Mouse (Mus musculus): ENCODE data around the gene Enpp1. TPM values are rescaled to one million over a fixed set of nuclear protein-coding genes. Genes with fewer than 3 reads are reported as not detected.

Gene Enpp1
- polyA plus RNA-seq, 1 experiment, result 0.33 TPM

DNA sequence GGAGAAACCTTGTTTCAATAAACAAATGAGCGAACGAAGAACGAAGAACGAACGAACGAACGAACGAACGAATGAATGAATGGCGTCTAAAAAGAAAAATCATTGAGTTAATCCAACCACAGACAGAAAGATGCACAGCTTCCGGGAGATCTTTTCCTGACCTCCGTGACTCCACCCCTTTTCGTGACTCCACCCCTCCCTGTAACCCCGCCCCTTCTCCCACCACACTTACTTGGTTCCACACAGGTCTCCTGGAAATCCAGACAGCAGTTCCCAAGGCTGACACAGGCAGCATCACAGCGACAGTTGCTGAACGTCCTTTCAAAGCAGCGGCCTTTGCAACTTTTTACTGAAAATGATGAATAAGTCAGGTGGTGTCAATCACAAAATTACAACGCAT lies 34.3 kb downstream of the Enpp1 start:
- Histone ChIP-seq H3K27me3 (ENCODE audit: control insufficient read depth, insufficient read depth, low read length) (no peaks in the 10 kb centered on the region), H3K36me3 (ENCODE audit: control insufficient read depth, insufficient read depth, low read length) (no peaks in the 10 kb centered on the region), H3K4me3 (ENCODE audit: control insufficient read depth, low read depth, low read length) (no peak overlapping the region), H3K27ac (ENCODE audit: control insufficient read depth, insufficient read depth, low read depth, low read length) (no peak overlapping the region), H3K4me1 (ENCODE audit: control insufficient read depth, insufficient read depth, low read length) (no peaks in the 10 kb centered on the region)
- TF ChIP-seq POLR2A (IDR thresholded peaks at IDR 0.05; ENCODE audit: control insufficient read depth, low read depth, low read length), result no peak
- no peak for TF ChIP-seq CTCF (IDR thresholded peaks at IDR 0.05; ENCODE audit: control insufficient read depth, insufficient read depth, insufficient replicate concordance, low read depth, low read length)

DNA sequence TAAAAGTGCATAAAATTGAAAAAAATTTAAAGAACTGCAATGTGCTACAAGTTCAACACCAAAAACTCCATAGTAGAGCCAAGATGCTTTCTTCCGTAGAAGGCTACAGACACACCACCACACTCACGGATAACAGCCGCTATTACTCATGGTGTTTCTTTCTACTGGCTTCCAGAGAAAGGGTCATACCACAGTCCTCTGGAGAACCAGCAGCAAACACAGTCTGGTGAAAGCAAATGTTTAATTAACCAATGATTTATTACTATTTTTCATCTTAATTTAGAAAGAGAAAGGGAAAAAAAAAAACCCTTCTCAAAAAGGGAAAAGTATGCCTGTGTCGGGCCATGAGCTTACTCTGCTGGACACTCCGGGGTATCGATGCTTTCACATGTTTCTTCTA lies 37.7 kb downstream of the Enpp1 start:
- Histone ChIP-seq H3K27me3 (ENCODE audit: control insufficient read depth, insufficient read depth, low read length) (no peaks in the 10 kb centered on the region), H3K4me3 (ENCODE audit: control insufficient read depth, low read depth, low read length) (no peak overlapping the region), H3K36me3 (ENCODE audit: control insufficient read depth, insufficient read depth, low read length) (no peaks in the 10 kb centered on the region), H3K27ac (ENCODE audit: control insufficient read depth, insufficient read depth, low read depth, low read length) (no peak overlapping the region), H3K4me1 (ENCODE audit: control insufficient read depth, insufficient read depth, low read length) (no peaks in the 10 kb centered on the region)
- TF ChIP-seq POLR2A (IDR thresholded peaks at IDR 0.05; ENCODE audit: control insufficient read depth, low read depth, low read length), result no peak
- no peak for TF ChIP-seq CTCF (IDR thresholded peaks at IDR 0.05; ENCODE audit: control insufficient read depth, insufficient read depth, insufficient replicate concordance, low read depth, low read length)

DNA sequence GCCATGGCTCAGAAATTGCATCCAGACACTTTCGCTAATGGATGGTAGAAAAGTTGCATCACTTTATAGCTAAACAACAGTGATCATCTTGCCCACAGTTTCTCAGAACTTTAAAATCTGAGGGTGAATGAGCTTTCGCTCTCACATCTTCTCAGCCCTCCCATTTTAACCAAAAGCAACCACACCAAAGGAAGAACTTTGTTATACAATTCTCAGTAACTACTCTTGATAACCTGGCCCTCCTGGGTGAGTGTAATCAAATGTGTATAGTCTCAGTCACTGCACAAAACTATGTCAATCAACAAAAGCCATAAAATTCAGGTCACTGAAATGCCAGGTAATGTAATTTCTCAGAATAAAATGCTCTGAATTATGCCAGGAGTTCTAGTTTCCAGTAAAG lies 39.0 kb downstream of the Enpp1 start:
- Histone ChIP-seq H3K27ac (ENCODE audit: control insufficient read depth, insufficient read depth, low read depth, low read length) (no peak overlapping the region), H3K4me3 (ENCODE audit: control insufficient read depth, low read depth, low read length) (no peak overlapping the region), H3K27me3 (ENCODE audit: control insufficient read depth, insufficient read depth, low read length) (no peaks in the 10 kb centered on the region), H3K36me3 (ENCODE audit: control insufficient read depth, insufficient read depth, low read length) (no peaks in the 10 kb centered on the region), H3K4me1 (ENCODE audit: control insufficient read depth, insufficient read depth, low read length) (no peaks in the 10 kb centered on the region)
- TF ChIP-seq POLR2A (IDR thresholded peaks at IDR 0.05; ENCODE audit: control insufficient read depth, low read depth, low read length) (no peak), CTCF (IDR thresholded peaks at IDR 0.05; ENCODE audit: control insufficient read depth, insufficient read depth, insufficient replicate concordance, low read depth, low read length) (no peak)

DNA sequence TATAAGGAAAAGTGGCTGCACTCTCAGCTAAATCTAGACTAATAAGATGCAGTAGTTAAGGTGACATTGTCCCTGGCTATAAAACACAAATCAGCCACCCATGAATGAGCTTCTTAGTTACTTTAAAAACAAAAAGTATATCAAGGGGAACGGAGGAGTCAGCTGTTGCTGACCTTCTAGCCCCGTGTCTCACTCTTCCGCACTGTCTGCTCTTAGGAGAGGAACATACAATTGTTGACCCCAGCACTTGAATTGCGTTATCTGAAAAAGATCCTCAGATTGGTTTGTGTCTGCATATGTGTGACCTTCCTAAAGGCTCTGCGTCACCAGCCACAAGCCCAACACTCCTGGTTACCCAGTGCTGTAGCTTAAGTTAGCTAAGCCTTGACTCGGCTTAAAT lies 41.4 kb downstream of the Enpp1 start:
- no peaks in the 10 kb centered on the region for H3K27me3 ChIP-seq (ENCODE audit: control insufficient read depth, insufficient read depth, low read length)
- H3K4me1 ChIP-seq (ENCODE audit: control insufficient read depth, insufficient read depth, low read length), result no peaks in the 10 kb centered on the region
- H3K27ac ChIP-seq (ENCODE audit: control insufficient read depth, insufficient read depth, low read depth, low read length), result no peak overlapping the region
- no peaks in the 10 kb centered on the region for H3K36me3 ChIP-seq (ENCODE audit: control insufficient read depth, insufficient read depth, low read length)
- H3K4me3 ChIP-seq (ENCODE audit: control insufficient read depth, low read depth, low read length), result no peak overlapping the region
- TF ChIP-seq POLR2A (IDR thresholded peaks at IDR 0.05; ENCODE audit: control insufficient read depth, low read depth, low read length), result no peak

DNA sequence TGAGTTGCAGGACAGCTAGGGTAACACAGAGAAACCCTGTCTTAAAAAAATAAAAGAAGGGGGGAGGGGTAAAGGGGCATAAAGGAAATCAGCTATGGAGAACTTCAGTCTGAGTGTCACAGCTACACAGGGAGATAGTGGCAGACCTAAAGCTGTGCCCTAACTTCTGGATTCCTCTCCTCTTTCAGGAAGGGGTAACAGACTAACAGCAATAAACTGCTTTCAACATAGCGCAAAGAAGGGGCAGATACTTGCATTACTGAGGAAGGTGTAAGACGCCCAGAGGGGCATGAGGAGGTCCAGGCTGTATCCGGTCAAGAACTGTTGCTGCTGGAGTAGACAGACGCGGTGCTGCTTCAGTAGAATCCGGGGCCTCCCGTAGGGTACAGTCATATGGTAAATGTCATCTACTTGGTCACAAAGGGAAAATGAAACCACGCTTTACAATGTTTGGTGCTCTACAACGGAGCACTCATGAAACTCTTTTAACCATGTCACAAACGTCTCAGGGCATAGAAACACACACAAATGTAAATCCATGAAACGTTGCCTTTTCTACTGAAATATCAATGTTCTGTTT lies 60.9 kb downstream of the Enpp1 start:
- H3K4me3 ChIP-seq (ENCODE audit: control insufficient read depth, low read depth, low read length), result no peak overlapping the region
- H3K4me1 ChIP-seq (ENCODE audit: control insufficient read depth, insufficient read depth, low read length), result no peaks in the 10 kb centered on the region
- no peak for TF ChIP-seq CTCF (IDR thresholded peaks at IDR 0.05; ENCODE audit: control insufficient read depth, insufficient read depth, insufficient replicate concordance, low read depth, low read length)
- no peaks in the 10 kb centered on the region for H3K27me3 ChIP-seq (ENCODE audit: control insufficient read depth, insufficient read depth, low read length)
- no peaks in the 10 kb centered on the region for H3K36me3 ChIP-seq (ENCODE audit: control insufficient read depth, insufficient read depth, low read length)
- no peak overlapping the region for H3K27ac ChIP-seq (ENCODE audit: control insufficient read depth, insufficient read depth, low read depth, low read length)

DNA sequence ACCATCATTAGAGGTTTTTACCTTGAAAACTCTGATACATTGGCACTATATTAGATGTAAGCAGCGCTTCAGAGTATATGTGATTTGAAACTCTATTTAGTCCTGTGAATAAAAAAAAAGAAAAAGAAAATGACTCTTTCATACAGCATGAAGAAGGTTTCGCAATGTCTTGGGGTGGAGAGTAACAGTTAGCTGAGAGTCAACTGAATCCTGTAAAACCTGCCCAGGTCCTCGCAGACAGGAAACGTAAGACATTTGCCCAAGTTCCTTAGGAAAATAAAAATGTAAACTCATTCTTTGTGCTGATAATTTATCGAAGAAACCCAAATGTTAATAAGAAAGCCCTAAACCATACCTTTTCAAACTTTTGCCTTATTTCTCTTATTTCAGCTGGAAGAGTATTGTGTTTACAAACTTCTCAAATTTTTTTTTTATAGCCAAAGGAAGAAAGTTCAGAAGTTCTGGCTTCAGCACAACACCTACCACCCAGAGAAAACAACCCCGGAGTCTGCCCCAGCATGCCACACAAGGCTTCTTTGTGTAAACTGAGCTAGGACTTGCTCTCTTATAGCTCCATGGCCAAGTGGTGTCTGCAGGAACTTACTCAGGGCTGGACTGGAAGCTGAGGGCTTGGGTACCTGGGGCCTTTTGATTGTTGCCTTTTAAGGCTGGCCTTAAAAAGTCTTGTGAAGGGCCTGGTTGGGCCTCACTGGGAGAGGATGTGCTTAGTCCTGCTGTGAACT lies 63.8 kb downstream of the Enpp1 start:
- no peaks in the 10 kb centered on the region for H3K27me3 ChIP-seq (ENCODE audit: control insufficient read depth, insufficient read depth, low read length)
- TF ChIP-seq CTCF (IDR thresholded peaks at IDR 0.05; ENCODE audit: control insufficient read depth, insufficient read depth, insufficient replicate concordance, low read depth, low read length) (no peak), POLR2A (IDR thresholded peaks at IDR 0.05; ENCODE audit: control insufficient read depth, low read depth, low read length) (no peak)
- no peak overlapping the region for H3K27ac ChIP-seq (ENCODE audit: control insufficient read depth, insufficient read depth, low read depth, low read length)

DNA sequence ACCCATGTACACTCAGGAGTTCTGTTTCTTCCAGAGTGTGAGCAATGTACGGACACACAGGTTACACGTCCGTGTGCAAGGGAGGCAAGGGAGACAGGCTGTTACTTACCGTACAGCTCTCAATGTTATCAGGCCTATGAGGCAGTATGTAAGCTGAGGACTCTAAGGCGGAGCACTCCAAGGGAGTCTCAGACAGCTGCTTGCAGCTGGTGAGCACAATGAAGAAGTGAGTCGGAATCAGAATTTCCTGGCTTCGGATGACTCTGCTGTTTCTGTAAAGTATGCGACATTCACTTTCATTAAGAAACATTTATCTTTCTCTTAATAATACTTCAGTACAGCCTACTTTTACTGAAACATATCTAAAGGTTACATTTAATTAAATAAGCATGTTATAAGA lies 66.8 kb downstream of the Enpp1 start:
- no peaks in the 10 kb centered on the region for H3K27me3 ChIP-seq (ENCODE audit: control insufficient read depth, insufficient read depth, low read length)
- no peaks in the 10 kb centered on the region for H3K4me1 ChIP-seq (ENCODE audit: control insufficient read depth, insufficient read depth, low read length)
- no peak overlapping the region for H3K27ac ChIP-seq (ENCODE audit: control insufficient read depth, insufficient read depth, low read depth, low read length)
- H3K4me3 ChIP-seq (ENCODE audit: control insufficient read depth, low read depth, low read length), result no peak overlapping the region
- TF ChIP-seq POLR2A (IDR thresholded peaks at IDR 0.05; ENCODE audit: control insufficient read depth, low read depth, low read length), result no peak
- TF ChIP-seq CTCF (IDR thresholded peaks at IDR 0.05; ENCODE audit: control insufficient read depth, insufficient read depth, insufficient replicate concordance, low read depth, low read length), result no peak
- H3K36me3 ChIP-seq (ENCODE audit: control insufficient read depth, insufficient read depth, low read length), result no peaks in the 10 kb centered on the region

More for the DNA sequence above, 63.8 kb downstream of the Enpp1 start:
- Histone ChIP-seq H3K4me3 (ENCODE audit: control insufficient read depth, low read depth, low read length) (no peak overlapping the region), H3K4me1 (ENCODE audit: control insufficient read depth, insufficient read depth, low read length) (no peaks in the 10 kb centered on the region), H3K36me3 (ENCODE audit: control insufficient read depth, insufficient read depth, low read length) (no peaks in the 10 kb centered on the region)
